Mouse (Mus musculus) retina, embryonic 14.5 days (tissue): ENCODE measurements around the gene Mtcp1.

Source experiments
- DNase-seq: peaks from one replicate; pipeline ENCODE4 v3.0.0-alpha.2; 2015; ENCODE audit warnings: low spot score

Gene Mtcp1

DNA sequence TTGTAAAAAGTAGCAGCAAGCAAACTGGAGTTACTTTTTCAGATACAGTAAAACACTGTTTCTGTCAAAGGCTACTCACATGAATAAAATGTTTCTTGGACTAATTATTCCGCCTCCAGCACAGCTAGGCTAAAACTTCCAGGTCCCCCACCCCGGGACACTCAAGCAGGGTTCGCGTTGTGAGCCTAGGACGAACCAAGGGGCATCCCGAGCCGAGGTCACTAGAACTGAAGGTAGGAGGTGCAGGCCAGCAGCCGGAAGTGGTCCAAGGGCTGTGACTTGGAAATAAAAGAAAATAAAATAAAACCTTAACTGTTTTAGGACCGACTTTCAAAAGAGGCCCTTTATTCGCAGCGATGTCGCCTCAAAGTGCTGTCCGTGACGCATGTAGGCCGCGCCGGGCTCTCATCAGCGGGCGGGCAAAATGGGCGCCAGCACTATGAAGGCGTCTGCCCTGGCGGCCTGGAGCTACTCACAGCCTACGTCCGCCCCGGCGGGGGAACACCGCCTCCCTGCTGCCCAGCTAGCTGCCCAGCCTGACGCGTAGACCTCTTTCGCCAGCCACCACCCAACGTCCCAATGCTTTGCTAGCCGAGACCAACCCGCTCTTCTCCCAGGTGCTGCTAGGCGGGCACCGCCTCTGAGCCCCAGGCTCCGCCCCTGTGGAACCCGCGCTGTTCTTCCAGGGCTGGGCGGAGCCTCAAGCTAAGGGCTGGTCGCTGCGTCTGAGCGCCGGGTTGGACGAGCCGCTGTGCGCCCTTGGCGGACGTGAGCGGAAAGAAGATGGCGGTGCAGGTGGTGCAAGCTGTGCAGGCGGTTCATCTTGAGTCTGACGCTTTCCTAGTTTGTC is at the start of gene Mtcp1, which contains the start of the genes Cmc4 and Brcc3:
Mtcp1 (minus strand) TSS at position 653 of the 850 bp plus-strand sequence.
Cmc4 (minus strand) TSS at position 649 of the 850 bp plus-strand sequence.
Brcc3 (plus strand) TSS at position 693 of the 850 bp plus-strand sequence.
- peak; percentile 87 for DNase-seq

- no peak for DNase-seq
Measured at GRCm38 (mm10) chrX:75454597-75454996, 38.2 kb upstream of the Mtcp1 start.

- no peak for DNase-seq
Measured at GRCm38 (mm10) chrX:75409711-75410110, 6.7 kb downstream of the Mtcp1 start.

DNA sequence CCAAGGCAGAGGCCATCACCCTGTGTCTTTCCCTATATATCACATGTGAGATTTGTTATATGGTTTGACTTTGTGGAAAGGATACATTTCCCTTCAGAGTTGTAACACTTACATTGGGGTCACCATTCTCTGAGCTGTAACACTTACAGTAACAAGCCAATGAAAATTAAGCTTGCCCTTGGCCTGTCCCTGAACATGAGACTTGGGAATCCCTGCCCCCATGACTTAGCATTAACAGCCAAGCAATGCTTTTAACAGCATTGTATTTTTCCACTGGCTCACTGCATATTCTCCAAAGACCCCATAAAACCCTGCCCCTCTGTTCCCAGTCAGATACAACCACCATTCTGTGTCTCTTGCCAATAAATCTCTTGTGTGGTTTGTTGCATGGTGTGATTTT is 13.0 kb downstream of the Mtcp1 start:
- no peak for DNase-seq

GRCm38 (mm10) chrX:75402668-75403067 is 13.7 kb downstream of the Mtcp1 start:
- no peak for DNase-seq

DNA sequence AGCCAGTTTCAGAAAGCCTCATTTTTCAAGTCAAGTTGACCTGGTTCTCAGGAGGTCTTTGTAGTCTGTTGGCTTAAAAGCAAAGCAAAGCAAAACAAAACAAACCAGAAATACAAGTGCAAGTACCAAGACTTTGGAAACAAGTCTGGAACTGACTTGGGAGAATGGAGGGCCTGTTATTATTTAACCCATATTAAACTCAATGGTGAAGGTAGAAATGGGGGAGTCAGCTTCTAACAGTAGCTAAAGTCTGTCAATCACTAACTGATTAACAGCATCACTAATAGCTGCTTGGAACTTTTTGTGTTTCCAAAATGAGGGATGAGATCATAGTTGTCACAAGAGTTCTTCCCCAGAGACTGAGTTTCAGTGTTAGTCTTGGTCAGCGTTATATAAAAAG is 16.9 kb downstream of the Mtcp1 start:
- DNase-seq: no peak

DNA sequence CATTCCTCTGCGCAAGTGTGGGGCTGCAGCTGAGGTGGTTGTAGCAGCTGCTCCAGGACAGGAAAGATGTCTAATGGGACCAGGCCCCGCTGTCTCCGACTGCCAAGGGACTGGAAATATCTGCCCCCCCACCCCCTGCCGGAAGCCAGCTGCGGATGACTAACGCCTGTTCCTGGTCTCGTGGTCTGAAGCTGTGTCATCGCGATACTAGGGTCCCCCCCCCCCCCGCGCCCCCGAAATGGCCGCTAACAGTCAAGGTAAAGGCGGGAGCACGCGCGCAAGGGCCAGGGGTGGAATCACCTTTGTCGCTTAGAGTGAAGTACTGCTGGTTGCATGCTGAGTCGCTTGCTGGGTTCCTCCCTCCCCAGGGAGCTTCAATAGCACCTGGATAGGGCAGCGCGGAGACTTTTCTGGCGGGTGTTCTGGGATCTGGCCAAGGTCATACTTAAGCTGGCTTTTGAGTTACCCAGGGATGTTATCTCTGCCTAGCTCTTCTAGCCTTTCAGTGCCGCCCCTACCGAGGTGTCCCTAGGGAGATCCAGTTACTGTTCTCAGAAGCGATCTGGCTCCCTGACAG is 34.1 kb downstream of the Mtcp1 start, which contains the start of the genes Fundc2 and F8:
Fundc2 (plus strand) TSS at position 205 of the 577 bp plus-strand sequence.
F8 (minus strand) TSS at position 421 of the 577 bp plus-strand sequence.
- DNase-seq: peak; percentile 77

DNA sequence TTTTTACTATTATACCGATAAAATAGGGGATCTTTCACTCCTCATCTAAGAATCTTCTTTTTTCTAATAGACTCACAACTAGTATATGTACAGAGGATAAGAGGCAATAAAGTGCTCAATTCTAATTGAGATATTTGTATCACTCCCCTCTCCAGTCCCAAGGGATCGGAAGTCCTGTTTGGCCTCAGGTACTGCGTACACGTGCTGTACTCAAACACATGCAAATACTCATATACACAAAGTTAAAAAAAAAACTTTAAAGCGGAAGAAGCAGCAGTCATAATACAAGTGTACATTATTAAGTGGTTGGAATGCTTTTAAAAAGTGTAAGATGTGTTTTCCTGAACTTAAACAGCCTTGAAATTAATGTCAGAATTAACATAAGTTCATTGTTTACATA is 34.7 kb downstream of the Mtcp1 start:
- no peak for DNase-seq

DNA sequence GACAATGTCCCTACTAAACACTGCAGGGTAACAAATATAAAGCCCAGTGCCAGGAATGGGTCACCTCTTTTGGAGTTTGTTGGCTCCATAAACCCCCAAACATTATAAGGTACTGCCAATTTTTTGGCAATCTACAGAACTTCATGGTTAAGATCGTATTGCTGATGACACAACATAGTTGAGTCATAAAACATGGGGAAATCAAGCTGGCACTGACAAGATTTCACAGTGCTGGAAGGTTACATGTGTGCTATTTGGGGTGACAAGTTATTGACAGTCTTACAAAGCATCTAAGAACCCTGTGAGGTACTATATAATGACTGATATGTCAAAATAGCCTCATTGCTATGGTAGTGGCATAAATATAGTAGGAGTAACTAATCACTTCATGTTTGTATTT is 35.2 kb downstream of the Mtcp1 start:
- DNase-seq: no peak

DNA sequence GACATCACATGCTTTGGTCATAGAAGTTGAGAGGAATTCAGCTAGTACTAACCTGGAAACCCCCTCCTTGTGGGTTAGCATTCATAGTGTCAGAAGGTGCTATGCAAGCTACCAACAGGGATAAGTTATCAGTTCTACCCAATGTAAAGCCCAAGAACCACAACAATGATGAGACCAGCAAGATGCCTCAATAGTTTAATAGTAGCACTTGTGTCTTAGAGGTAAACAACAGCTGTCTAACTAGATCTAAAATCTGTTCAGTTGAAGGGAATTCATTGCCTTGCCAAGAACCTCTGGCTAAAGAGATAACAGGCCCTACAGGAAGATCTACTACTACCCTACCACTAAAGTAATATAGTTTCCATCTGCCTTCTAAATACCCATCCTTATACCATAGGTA is 39.6 kb downstream of the Mtcp1 start:
- DNase-seq: no peak

GRCm38 (mm10) chrX:75372666-75373425 is 43.5 kb downstream of the Mtcp1 start:
- no peak for DNase-seq

DNA sequence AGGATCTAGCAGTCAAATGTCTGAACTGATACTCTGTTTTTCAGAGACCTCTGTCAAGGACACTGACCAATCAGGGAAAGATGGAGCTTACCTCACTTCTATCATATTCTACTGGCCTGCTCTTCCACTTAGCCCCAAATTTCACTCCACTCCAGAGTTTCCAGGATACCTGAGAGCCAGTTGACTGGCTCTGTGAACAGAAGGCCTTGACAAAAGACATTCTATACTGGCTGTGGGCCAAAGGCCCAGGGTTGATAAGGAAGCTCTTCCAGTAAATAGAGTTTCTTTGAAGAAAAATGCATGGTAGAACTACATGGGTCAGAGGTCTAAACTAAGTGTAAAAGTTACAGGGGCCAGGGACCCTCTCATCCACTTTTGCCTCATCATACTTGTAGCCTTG is 46.2 kb downstream of the Mtcp1 start:
- no peak for DNase-seq
